Mouse (Mus musculus) cerebellum, adult 9-10 months (tissue): ENCODE measurements at regions not wholly inside any gene's neighbourhood (a gene's known extent, or its start where the extent isn't known, plus 50 kb on each side); places are given as distances from the start of the nearest gene placed in this dataset.

Experiments used
- DNase-seq: peaks from one replicate; pipeline ENCODE4 v3.0.0; 2022

- DNase-seq: no peak
These were observed 162.6 kb downstream of the H2al1j start for GRCm38 (mm10) chrX:11490146-11490693.

- no peak for DNase-seq
These were observed 163.6 kb downstream of the H2al1j start for GRCm38 (mm10) chrX:11491235-11491634.

- no peak for DNase-seq
These were observed 164.2 kb downstream of the H2al1j start for GRCm38 (mm10) chrX:11491676-11492391.

- no peak for DNase-seq
These were observed 166.1 kb downstream of the H2al1j start for GRCm38 (mm10) chrX:11493526-11494245.

- DNase-seq: peak; percentile 23
These were observed 166.6 kb downstream of the H2al1j start for GRCm38 (mm10) chrX:11494246-11494630.

- no peak for DNase-seq
These were observed 184.8 kb downstream of the H2al1j start for GRCm38 (mm10) chrX:11512439-11512838.

- no peak for DNase-seq
These were observed 185.3 kb downstream of the H2al1j start for GRCm38 (mm10) chrX:11512928-11513327.

GRCm38 (mm10) chrX:11523791-11524190 is 196.2 kb downstream of the H2al1j start:
- no peak for DNase-seq

- no peak for DNase-seq
These were observed 197.7 kb downstream of the H2al1j start for GRCm38 (mm10) chrX:11525326-11525725.

- DNase-seq: no peak
These were observed 201.0 kb downstream of the H2al1j start for GRCm38 (mm10) chrX:11528589-11528988.

- no peak for DNase-seq
These were observed 201.6 kb downstream of the H2al1j start for GRCm38 (mm10) chrX:11529221-11529620.

GRCm38 (mm10) chrX:11532817-11533216 is 205.2 kb downstream of the H2al1j start:
- DNase-seq: no peak

GRCm38 (mm10) chrX:11533871-11534270 is 206.2 kb downstream of the H2al1j start:
- DNase-seq: no peak

- DNase-seq: no peak
These were observed 213.4 kb downstream of the H2al1j start for GRCm38 (mm10) chrX:11541011-11541410.

- no peak for DNase-seq
These were observed 222.7 kb downstream of the H2al1j start for GRCm38 (mm10) chrX:11550164-11550851.

- no peak for DNase-seq
These were observed 224.6 kb downstream of the H2al1j start for GRCm38 (mm10) chrX:11552177-11552576.

GRCm38 (mm10) chrX:11555035-11555570 is 227.5 kb downstream of the H2al1j start:
- DNase-seq: no peak

- no peak for DNase-seq
These were observed 230.6 kb downstream of the H2al1j start for GRCm38 (mm10) chrX:11558260-11558659.

GRCm38 (mm10) chrX:11560550-11561276 is 233.1 kb downstream of the H2al1j start:
- no peak for DNase-seq

- no peak for DNase-seq
These were observed 238.3 kb downstream of the H2al1j start for GRCm38 (mm10) chrX:11565888-11566287.

- DNase-seq: no peak
These were observed 240.2 kb downstream of the H2al1j start for GRCm38 (mm10) chrX:11567827-11568226.

GRCm38 (mm10) chrX:11568262-11568661 is 240.6 kb downstream of the H2al1j start:
- no peak for DNase-seq

- no peak for DNase-seq
These were observed 246.7 kb downstream of the H2al1j start for GRCm38 (mm10) chrX:11574354-11574753.
